Mouse (Mus musculus) midbrain, embryonic 12.5 days (tissue): ENCODE measurements around the gene Sec14l1. TPM values are rescaled to one million over a fixed set of nuclear protein-coding genes. Genes with fewer than 3 reads are reported as not detected.

Source experiments
- ATAC-seq: fragments of 200-750 bp; cut with Nextera tagmentation; 2 replicates; pipeline ENCODE4 v1.8.0; 2017; ENCODE audit warnings: low read depth, moderate TSS enrichment, moderate library complexity; ENCODE audit not compliant: low FRiP score
- H3K27ac ChIP-seq: fragments of 300-500 bp; sonication (generic); replicated peaks from 2 replicates; pipeline ENCODE4 v1.5.1; 2016; ENCODE audit warnings: mild to moderate bottlenecking
- H3K27me3 ChIP-seq: fragments of 300-500 bp; sonication (generic); 2 replicates; pipeline ENCODE4 v1.6.1; 2016; ENCODE audit warnings: mild to moderate bottlenecking
- H3K36me3 ChIP-seq: fragments of 300-500 bp; sonication (generic); 2 replicates; pipeline ENCODE4 v1.6.1; 2016
- H3K4me1 ChIP-seq: fragments of 300-500 bp; sonication (generic); 2 replicates; pipeline ENCODE4 v1.6.1; 2016
- H3K4me2 ChIP-seq: fragments of 300-500 bp; sonication (generic); replicated peaks from 2 replicates; pipeline ENCODE4 v1.6.1; 2016; ENCODE audit warnings: mild to moderate bottlenecking, moderate library complexity
- H3K4me3 ChIP-seq: fragments of 300-500 bp; sonication (generic); 2 replicates; pipeline ENCODE4 v1.5.1; 2016; ENCODE audit warnings: mild to moderate bottlenecking
- H3K9ac ChIP-seq: fragments of 300-500 bp; sonication (generic); replicated peaks from 2 replicates; pipeline ENCODE4 v1.6.1; 2016; ENCODE audit warnings: mild to moderate bottlenecking, moderate library complexity
- H3K9me3 ChIP-seq: fragments of 300-500 bp; sonication (generic); 2 replicates; pipeline ENCODE4 v1.6.1; 2016; ENCODE audit warnings: mild to moderate bottlenecking
- WGBS: fragments of 180-500 bp; shearing (Covaris S2); methylation state at CpG from one replicate; pipeline ENCODE4 v1.1.7; 2016; 5-methylcytosine and 5-hydroxymethylcytosine counted together
- polyA plus RNA-seq: library from polyadenylated mRNA; unstranded; fragments of >200 nt; fragmentation: Nextera tagmentation; extraction: Ambion mirVana; gene quantifications from 2 replicates; pipeline ENCODE4 v1.2.1, GENCODE M21; 2016

The Sec14l1 gene
- polyA plus RNA-seq, 1 experiment from 2014 or later: 63.7 TPM

DNA sequence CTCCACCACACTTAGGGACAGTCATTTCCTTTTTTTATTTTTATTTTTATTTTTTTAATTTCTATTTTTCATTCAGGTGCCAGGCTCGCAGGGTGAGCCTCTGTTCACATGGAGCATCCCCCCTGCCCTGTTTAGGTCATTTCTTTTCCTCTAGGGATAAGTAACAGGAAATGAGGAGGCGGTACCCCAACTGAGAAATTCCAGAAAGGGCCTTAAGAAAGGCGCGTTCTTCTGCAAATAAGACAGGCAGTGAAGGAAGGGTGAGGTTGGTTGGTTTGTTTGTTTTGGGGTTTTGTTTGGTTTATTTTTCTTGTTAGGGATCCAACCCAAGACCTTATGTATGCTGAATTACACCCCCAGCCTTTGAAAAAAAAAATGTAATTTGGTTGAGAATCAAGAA is 23.6 kb upstream of the Sec14l1 start:
- no peak overlapping the region for H3K4me2 ChIP-seq
- no peak overlapping the region for H3K4me3 ChIP-seq
- H3K27me3 ChIP-seq: no peaks in the 10 kb centered on the region
- no peak overlapping the region for H3K27ac ChIP-seq
- no peaks in the 10 kb centered on the region for H3K9me3 ChIP-seq
- no peak overlapping the region for H3K9ac ChIP-seq
- H3K4me1 ChIP-seq: peaks cover 8% of the 10 kb centered on the region
- no peak for ATAC-seq
- 53% methylated on average over 4 of the region's 4 CpGs for WGBS
- H3K36me3 ChIP-seq: no peaks in the 10 kb centered on the region

DNA sequence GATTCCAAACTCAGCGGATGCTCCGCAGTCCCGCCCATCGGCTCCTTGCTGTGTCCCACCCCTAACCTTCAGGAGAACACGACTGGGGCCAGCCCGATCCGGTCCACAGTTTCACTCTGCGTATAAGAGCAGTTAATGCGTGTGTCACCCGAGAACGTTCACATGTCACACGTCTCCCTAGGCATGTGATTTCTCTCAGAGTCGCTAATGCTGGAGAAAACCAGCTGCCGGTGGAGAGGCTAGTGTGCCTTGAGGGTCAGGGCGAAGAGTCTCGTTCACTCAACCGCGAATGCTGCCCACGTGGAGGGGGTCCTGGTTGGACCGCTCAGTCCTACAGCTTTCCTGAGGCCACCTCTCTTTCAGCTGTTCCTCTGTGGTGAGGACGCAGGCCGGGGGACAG is 23.1 kb upstream of the Sec14l1 start:
- no peak overlapping the region for H3K4me3 ChIP-seq
- no peak overlapping the region for H3K9ac ChIP-seq
- no peaks in the 10 kb centered on the region for H3K36me3 ChIP-seq
- no peaks in the 10 kb centered on the region for H3K27me3 ChIP-seq
- no peak overlapping the region; the same call in 1 of the 2 replicates for H3K27ac ChIP-seq
- no peak for ATAC-seq
- H3K9me3 ChIP-seq: no peaks in the 10 kb centered on the region
- peaks cover 8% of the 10 kb centered on the region for H3K4me1 ChIP-seq
- H3K4me2 ChIP-seq: peak overlapping the region; percentile 33
- 10% methylated on average over 22 of the region's 22 CpGs for WGBS

DNA sequence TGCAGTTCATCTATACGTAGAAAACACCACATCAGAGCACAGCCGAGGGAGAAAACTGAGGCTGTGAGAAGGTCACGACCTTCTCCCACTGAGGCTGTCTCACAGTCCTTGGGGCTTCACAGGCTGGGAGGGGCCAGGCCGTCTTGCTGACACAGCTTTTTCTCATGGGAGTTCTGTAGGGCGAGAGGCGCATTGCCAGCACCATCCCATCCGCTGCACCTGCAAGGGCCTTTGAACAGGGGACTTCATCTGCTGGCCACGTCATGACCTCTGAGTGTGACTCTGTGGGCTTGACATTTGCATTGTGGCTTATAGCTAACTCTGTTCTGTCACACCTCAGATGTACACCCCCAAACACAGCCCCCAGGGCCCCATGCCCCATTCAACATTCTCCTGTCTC is 22.3 kb upstream of the Sec14l1 start:
- H3K4me2 ChIP-seq: no peak overlapping the region
- no peak overlapping the region for H3K27ac ChIP-seq
- H3K9me3 ChIP-seq: no peaks in the 10 kb centered on the region
- WGBS: 19% methylated on average over 8 of the region's 8 CpGs
- H3K4me3 ChIP-seq: no peak overlapping the region
- H3K27me3 ChIP-seq: no peaks in the 10 kb centered on the region
- no peak for ATAC-seq
- no peak overlapping the region for H3K9ac ChIP-seq
- H3K36me3 ChIP-seq: no peaks in the 10 kb centered on the region
- peaks cover 8% of the 10 kb centered on the region for H3K4me1 ChIP-seq

DNA sequence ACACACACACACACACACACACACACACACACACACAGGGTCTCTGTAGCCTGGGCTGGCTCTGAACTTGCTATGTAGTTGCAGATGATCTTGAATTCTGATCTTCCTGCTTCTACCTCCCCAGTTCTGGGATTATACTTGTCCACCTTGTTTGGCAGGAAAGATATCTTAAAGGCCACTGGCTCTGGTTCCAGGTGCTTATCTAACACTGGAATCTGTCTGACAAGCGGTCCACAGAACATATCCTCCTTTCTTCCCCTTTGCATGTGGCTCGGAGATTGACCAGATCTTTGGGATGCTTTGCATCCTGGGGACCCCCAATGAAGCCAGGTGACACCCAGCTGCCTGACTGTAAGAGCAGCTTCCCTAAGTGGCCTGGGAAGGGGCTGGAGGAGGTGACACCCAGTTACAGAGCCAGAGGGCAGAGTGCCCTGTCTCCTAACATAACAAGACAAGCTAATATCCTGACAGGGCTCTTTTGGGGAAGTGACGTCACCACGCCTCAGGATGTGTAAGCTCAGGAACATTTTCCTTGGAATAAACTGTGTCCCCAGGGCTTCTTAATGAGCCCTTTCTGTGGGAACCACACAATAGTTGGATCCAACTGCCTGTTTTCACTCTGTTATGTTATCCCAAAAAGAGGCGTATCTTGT is 20.9 kb upstream of the Sec14l1 start:
- no peak for ATAC-seq
- 85% methylated on average over 5 of the region's 5 CpGs for WGBS
- H3K4me1 ChIP-seq: peaks cover 8% of the 10 kb centered on the region

DNA sequence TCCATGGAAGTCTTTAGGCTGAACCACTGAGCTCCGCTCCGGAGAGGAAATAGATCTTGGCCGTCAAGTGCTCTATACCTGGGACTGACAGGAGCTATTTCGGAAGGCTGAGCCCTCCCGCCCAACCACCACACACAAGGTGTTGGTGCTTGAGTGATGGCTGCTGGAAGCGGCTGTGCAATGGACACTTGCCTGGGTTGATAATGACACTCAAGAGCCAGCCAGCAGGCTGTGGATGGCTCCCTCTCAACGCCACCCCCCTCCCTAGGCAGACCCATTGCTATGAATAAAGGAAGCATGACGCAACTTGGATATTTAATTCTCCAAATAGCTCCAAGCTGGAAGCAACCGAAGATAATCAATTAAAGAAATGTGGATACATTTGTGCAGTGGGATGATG is 20.3 kb upstream of the Sec14l1 start:
- Histone ChIP-seq H3K9ac (no peak overlapping the region), H3K27me3 (no peaks in the 10 kb centered on the region), H3K4me2 (no peak overlapping the region), H3K4me1 (peaks cover 8% of the 10 kb centered on the region), H3K27ac (no peak overlapping the region), H3K9me3 (no peaks in the 10 kb centered on the region), H3K36me3 (no peaks in the 10 kb centered on the region), H3K4me3 (no peak overlapping the region)
- 89% methylated on average over 9 of the region's 9 CpGs for WGBS
- ATAC-seq: no peak

More for the DNA sequence above, 20.9 kb upstream of the Sec14l1 start:
- no peak overlapping the region for H3K4me3 ChIP-seq
- no peak overlapping the region for H3K4me2 ChIP-seq
- no peak overlapping the region for H3K27ac ChIP-seq
- no peaks in the 10 kb centered on the region for H3K36me3 ChIP-seq
- H3K9ac ChIP-seq: no peak overlapping the region
- no peaks in the 10 kb centered on the region for H3K27me3 ChIP-seq
- no peaks in the 10 kb centered on the region for H3K9me3 ChIP-seq

DNA sequence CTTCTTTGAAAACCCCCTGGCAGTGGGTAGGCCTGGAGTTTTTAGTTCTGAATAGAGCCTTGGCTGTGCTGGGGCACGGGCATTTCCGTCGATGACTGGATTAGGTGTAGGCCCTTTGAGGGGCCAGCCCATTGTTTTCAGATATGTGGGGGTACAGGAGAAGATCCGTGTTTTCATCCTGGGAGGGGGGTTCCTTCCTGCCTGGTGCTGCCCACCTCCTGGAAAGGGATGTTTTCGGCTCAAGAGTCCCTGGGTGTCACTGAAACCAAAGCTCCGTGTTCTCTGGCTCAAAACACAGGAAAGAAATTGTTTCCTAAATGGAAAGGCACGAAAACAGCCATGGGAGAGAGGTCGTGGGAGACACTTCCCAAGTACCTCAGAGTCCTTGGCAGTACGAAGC is 17.9 kb upstream of the Sec14l1 start:
- Histone ChIP-seq H3K27ac (no peak overlapping the region), H3K27me3 (no peaks in the 10 kb centered on the region), H3K4me1 (peaks cover 10% of the 10 kb centered on the region), H3K4me2 (no peak overlapping the region), H3K9me3 (no peaks in the 10 kb centered on the region), H3K4me3 (no peak overlapping the region), H3K9ac (no peak overlapping the region), H3K36me3 (no peaks in the 10 kb centered on the region)
- 71% methylated on average over 9 of the region's 9 CpGs for WGBS
- no peak for ATAC-seq

- no peak overlapping the region for H3K27ac ChIP-seq
- 64% methylated on average over 5 of the region's 5 CpGs for WGBS
- no peak overlapping the region for H3K4me3 ChIP-seq
- H3K27me3 ChIP-seq: no peaks in the 10 kb centered on the region
- H3K9me3 ChIP-seq: no peaks in the 10 kb centered on the region
- 0 out of 2 replicates have a peak, but pooled peaks cover 7% of the 10 kb centered on the region for H3K4me1 ChIP-seq
- H3K9ac ChIP-seq: no peak overlapping the region
- no peak for ATAC-seq
- H3K36me3 ChIP-seq: no peaks in the 10 kb centered on the region
- H3K4me2 ChIP-seq: no peak overlapping the region
Measured at GRCm38 (mm10) chr11:117098155-117098554, 16.8 kb upstream of the Sec14l1 start.

DNA sequence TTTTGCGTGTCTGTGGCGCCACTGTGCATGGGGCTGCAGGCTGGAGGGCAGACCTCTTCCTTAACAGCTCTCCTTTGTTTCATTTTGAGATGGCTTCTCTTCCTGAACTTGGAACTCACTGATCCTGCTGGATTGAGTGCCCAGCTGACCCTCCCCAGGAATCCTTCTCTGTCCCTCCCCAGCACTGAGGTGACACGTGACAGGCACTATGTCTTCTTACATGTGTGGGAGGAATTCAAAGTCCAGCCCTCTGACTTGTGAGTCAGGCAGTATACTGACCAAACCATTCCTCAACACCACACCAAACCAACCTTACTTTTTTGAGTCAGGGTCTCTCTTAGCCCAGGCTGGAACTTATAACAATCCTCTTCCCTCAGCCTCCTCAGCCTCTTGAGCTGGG is 16.2 kb upstream of the Sec14l1 start:
- WGBS: 89% methylated on average over 3 of the region's 3 CpGs
- no peak overlapping the region for H3K4me2 ChIP-seq
- no peaks in the 10 kb centered on the region for H3K27me3 ChIP-seq
- H3K4me3 ChIP-seq: no peak overlapping the region
- H3K27ac ChIP-seq: no peak overlapping the region
- ATAC-seq: no peak
- no peak overlapping the region for H3K9ac ChIP-seq
- 0 out of 2 replicates have a peak, but pooled peaks cover 7% of the 10 kb centered on the region for H3K4me1 ChIP-seq
- H3K9me3 ChIP-seq: no peaks in the 10 kb centered on the region
- no peaks in the 10 kb centered on the region for H3K36me3 ChIP-seq

- no peak for ATAC-seq
- 0 out of 2 replicates have a peak, but pooled peaks cover 7% of the 10 kb centered on the region for H3K4me1 ChIP-seq
- H3K27me3 ChIP-seq: no peaks in the 10 kb centered on the region
- H3K9ac ChIP-seq: no peak overlapping the region
- H3K4me2 ChIP-seq: no peak overlapping the region
- no peaks in the 10 kb centered on the region for H3K9me3 ChIP-seq
- no peak overlapping the region for H3K4me3 ChIP-seq
- no peak overlapping the region for H3K27ac ChIP-seq
- 66% methylated on average over 2 of the region's 2 CpGs for WGBS
- no peaks in the 10 kb centered on the region for H3K36me3 ChIP-seq
Measured at GRCm38 (mm10) chr11:117099372-117099771, 15.6 kb upstream of the Sec14l1 start.

GRCm38 (mm10) chr11:117101351-117101921 is 13.5 kb upstream of the Sec14l1 start:
- H3K27me3 ChIP-seq: no peaks in the 10 kb centered on the region
- no peak overlapping the region for H3K4me2 ChIP-seq
- H3K36me3 ChIP-seq: no peaks in the 10 kb centered on the region
- no peak overlapping the region for H3K9ac ChIP-seq
- H3K9me3 ChIP-seq: no peaks in the 10 kb centered on the region
- peaks cover 8% of the 10 kb centered on the region for H3K4me1 ChIP-seq
- no peak for ATAC-seq
- H3K27ac ChIP-seq: 0 out of 2 replicates have a peak overlapping the region, but pooled peaks have one; percentile 30
- WGBS: 76% methylated on average over 8 of the region's 8 CpGs
- H3K4me3 ChIP-seq: no peak overlapping the region

DNA sequence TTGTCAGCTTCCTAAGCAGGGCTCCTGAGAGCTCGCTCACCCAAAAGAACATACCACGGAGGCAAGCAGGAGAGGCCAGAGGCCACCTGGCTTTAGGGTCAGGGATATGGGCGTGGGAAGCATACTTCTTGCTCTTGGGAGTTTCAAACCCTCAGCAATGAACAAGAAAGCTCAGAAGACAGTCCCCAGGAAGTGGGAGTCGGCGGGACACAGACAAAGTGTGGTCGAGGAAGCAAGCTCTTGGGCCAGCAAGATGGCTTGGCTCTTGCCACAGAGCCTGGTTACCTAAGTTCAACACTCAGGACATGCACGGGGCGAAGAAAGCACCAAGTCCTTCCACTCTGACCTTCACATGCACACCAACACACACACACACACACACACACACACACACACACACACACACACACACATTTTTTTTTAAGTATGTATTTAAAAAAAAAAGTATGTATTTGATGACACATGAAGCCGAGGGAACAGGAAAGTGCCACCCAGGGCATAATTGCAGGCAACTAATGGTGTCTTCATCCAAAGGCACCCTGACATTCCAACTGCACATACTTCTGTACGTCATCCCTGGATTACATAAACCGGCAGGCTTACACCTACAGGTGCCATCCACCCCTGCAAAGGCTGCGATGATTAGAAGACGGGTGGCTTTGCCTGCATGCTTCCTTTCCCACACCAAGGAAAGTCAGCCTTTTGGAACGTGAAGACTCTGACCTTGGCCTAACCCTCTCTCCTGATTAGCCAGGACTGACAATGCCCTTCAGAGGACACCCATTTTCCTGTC is 12.8 kb upstream of the Sec14l1 start:
- Histone ChIP-seq H3K4me2 (no peak overlapping the region), H3K9me3 (no peaks in the 10 kb centered on the region), H3K36me3 (no peaks in the 10 kb centered on the region), H3K4me1 (peaks cover 15% of the 10 kb centered on the region), H3K9ac (no peak overlapping the region), H3K4me3 (no peak overlapping the region), H3K27me3 (no peaks in the 10 kb centered on the region), H3K27ac (0 out of 2 replicates have a peak overlapping the region, but pooled peaks have one; percentile 30)
- no peak for ATAC-seq
- WGBS: 80% methylated on average over 14 of the region's 14 CpGs

- 92% methylated on average over 10 of the region's 10 CpGs for WGBS
- Histone ChIP-seq H3K4me3 (no peak overlapping the region), H3K4me2 (no peak overlapping the region), H3K36me3 (no peaks in the 10 kb centered on the region), H3K27me3 (no peaks in the 10 kb centered on the region), H3K27ac (no peak overlapping the region), H3K9ac (no peak overlapping the region), H3K9me3 (no peaks in the 10 kb centered on the region), H3K4me1 (peaks cover 20% of the 10 kb centered on the region)
- no peak for ATAC-seq
Measured at GRCm38 (mm10) chr11:117103523-117103922, 11.4 kb upstream of the Sec14l1 start.
